Mouse (Mus musculus) liver, postnatal 0 days (tissue): ENCODE measurements at regions not wholly inside any gene's neighbourhood (a gene's known extent, or its start where the extent isn't known, plus 50 kb on each side); places are given as distances from the start of the nearest gene placed in this dataset.

ENCODE experiments used
- CTCF ChIP-seq: sonication (generic); IDR thresholded peaks from 2 replicates; pipeline ENCODE4 v1.5.1; 2016; ENCODE audit warnings: antibody characterized with exemption, low read depth
- EP300 ChIP-seq: IDR thresholded peaks from 2 replicates; pipeline ENCODE4 v1.6.1; 2016; ENCODE audit warnings: antibody characterized with exemption, low read depth, mild to moderate bottlenecking

- TF ChIP-seq CTCF (no peak), EP300 (no peak)
Measured at GRCm38 (mm10) chr10:96259242-96259641, 122.8 kb downstream of the Gm5426 start.
